Mouse (Mus musculus): ENCODE results near the gene Gbp3.

- TF ChIP-seq CTCF (IDR thresholded peaks at IDR 0.05; ENCODE audit: low read depth) (no peak), EP300 (IDR thresholded peaks at IDR 0.05; ENCODE audit: low read depth) (peak; percentile 39)
Observed at GRCm38 (mm10) chr3:142531595-142531994, 28.2 kb upstream of the Gbp3 start.

Data from liver, embryonic 14.5 days (tissue).